Mouse (Mus musculus) lung, postnatal 0 days (tissue): ENCODE measurements around the gene Prex1.

Experiments
- CTCF ChIP-seq: IDR thresholded peaks from 2 replicates; pipeline ENCODE4 v1.5.1; 2016; ENCODE audit warnings: antibody characterized with exemption, mild to moderate bottlenecking
- EP300 ChIP-seq: IDR thresholded peaks from 2 replicates; pipeline ENCODE4 v1.6.1; 2016; ENCODE audit warnings: antibody characterized with exemption, mild to moderate bottlenecking, control low read depth

GRCm38 (mm10) chr2:166623081-166623567 lies 90.5 kb downstream of the Prex1 start:
- TF ChIP-seq CTCF (no peak), EP300 (no peak)
